Mouse (Mus musculus): ENCODE measurements around the gene Mmd2. TPM values are rescaled to one million over a fixed set of nuclear protein-coding genes. Genes with fewer than 3 reads are reported as not detected.

Gene Mmd2
- 0.26 TPM in 1 of 2 replicates, not detected in the other for polyA plus RNA-seq (2011; ENCODE audit: insufficient read depth, insufficient read length, low read depth, missing spikeins)

DNA sequence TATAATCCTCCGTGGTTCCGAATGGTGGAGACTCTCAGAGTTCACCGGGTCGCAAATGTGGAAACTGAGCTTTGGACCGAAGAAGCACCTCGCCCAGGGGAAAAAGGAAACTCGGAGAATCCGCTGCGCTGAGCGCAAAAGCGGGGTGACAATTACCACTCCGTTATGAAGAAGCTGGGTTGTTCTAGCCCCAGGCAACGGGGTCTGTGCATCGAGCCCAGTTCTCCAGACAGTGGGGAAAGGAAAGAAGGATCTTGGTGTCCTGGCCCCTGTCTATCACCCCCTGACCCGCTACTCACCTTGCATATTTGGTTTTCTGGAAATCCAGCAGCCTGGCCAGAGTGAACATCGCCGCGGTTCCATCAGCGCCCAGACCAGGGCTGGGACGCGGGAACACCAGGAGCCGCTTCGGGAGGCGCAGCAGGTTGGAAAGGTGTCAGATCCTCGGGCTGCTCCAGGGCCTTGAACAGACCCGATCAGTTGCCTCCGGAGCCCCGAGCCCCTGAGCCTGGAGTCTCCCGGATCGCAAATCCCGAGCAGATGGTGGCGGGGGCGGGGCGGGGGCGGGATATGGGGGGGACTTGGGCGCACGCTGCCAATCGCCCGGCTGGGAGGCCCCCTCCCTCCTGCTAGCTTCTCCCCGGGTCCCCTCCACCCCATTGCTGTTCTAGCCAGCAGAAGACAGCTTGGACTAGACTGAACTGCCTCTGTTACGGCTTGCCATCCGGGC is at the start of gene Mmd2:
TSS of gene Mmd2 (minus strand) at position 542 of the 730 bp plus-strand sequence.
- Histone ChIP-seq H3K27ac (ENCODE audit: insufficient read depth, low read length) (no peak within 1 kb of the TSS), H3K9ac (ENCODE audit: low read depth, poor library complexity, severe bottlenecking) (peak within 1 kb of the TSS; percentile 36; the same call in 1 of the 2 replicates), H3K4me1 (ENCODE audit: control insufficient read depth, insufficient read depth, low read length) (no peaks in the 10 kb centered on the region), H3K4me3 (ENCODE audit: low read depth, low read length) (peak within 1 kb of the TSS; percentile 52), H3K9me3 (replicated peaks; ENCODE audit: control insufficient read depth, insufficient read depth, low read length, poor library complexity, severe bottlenecking) (no peaks in the 10 kb centered on the region), H3K27me3 (ENCODE audit: control insufficient read depth, insufficient read depth, low read length, poor library complexity, severe bottlenecking) (no peaks in the 10 kb centered on the region), H3K36me3 (ENCODE audit: control insufficient read depth, insufficient read depth, low read length, poor library complexity, severe bottlenecking) (no peaks in the 10 kb centered on the region)
- TF ChIP-seq CTCF (IDR thresholded peaks at IDR 0.05; ENCODE audit: low read depth, low read length) (no peak), EP300 (IDR thresholded peaks at IDR 0.05; ENCODE audit: insufficient read depth, low read depth, low read length) (no peak), POLR2A (IDR thresholded peaks at IDR 0.05; ENCODE audit: insufficient read depth, low read length) (no peak)

- no peak overlapping the region for H3K27ac ChIP-seq (ENCODE audit: insufficient read depth, low read length)
- H3K9ac ChIP-seq (ENCODE audit: low read depth, poor library complexity, severe bottlenecking): no peak overlapping the region
- no peaks in the 10 kb centered on the region for H3K9me3 ChIP-seq (replicated peaks; ENCODE audit: control insufficient read depth, insufficient read depth, low read length, poor library complexity, severe bottlenecking)
- no peak for TF ChIP-seq POLR2A (IDR thresholded peaks at IDR 0.05; ENCODE audit: insufficient read depth, low read length)
- no peak for TF ChIP-seq EP300 (IDR thresholded peaks at IDR 0.05; ENCODE audit: insufficient read depth, low read depth, low read length)
- no peak for TF ChIP-seq CTCF (IDR thresholded peaks at IDR 0.05; ENCODE audit: low read depth, low read length)
- H3K27me3 ChIP-seq (ENCODE audit: control insufficient read depth, insufficient read depth, low read length, poor library complexity, severe bottlenecking): no peaks in the 10 kb centered on the region
- peaks cover 2% of the 10 kb centered on the region for H3K36me3 ChIP-seq (ENCODE audit: control insufficient read depth, insufficient read depth, low read length, poor library complexity, severe bottlenecking)
- no peaks in the 10 kb centered on the region for H3K4me1 ChIP-seq (ENCODE audit: control insufficient read depth, insufficient read depth, low read length)
- H3K4me3 ChIP-seq (ENCODE audit: low read depth, low read length): no peak overlapping the region
Measured at GRCm38 (mm10) chr5:142652266-142652665, 43.7 kb upstream of the Mmd2 start.

- H3K4me3 ChIP-seq (ENCODE audit: low read depth, low read length): no peak overlapping the region
- no peaks in the 10 kb centered on the region for H3K4me1 ChIP-seq (ENCODE audit: control insufficient read depth, insufficient read depth, low read length)
- no peak for TF ChIP-seq POLR2A (IDR thresholded peaks at IDR 0.05; ENCODE audit: insufficient read depth, low read length)
- no peak for TF ChIP-seq CTCF (IDR thresholded peaks at IDR 0.05; ENCODE audit: low read depth, low read length)
- no peak for TF ChIP-seq EP300 (IDR thresholded peaks at IDR 0.05; ENCODE audit: insufficient read depth, low read depth, low read length)
- H3K9ac ChIP-seq (ENCODE audit: low read depth, poor library complexity, severe bottlenecking): no peak overlapping the region
- no peaks in the 10 kb centered on the region for H3K27me3 ChIP-seq (ENCODE audit: control insufficient read depth, insufficient read depth, low read length, poor library complexity, severe bottlenecking)
- H3K27ac ChIP-seq (ENCODE audit: insufficient read depth, low read length): no peak overlapping the region
- H3K36me3 ChIP-seq (ENCODE audit: control insufficient read depth, insufficient read depth, low read length, poor library complexity, severe bottlenecking): peaks cover 2% of the 10 kb centered on the region; the same call in 1 of the 2 replicates
- H3K9me3 ChIP-seq (replicated peaks; ENCODE audit: control insufficient read depth, insufficient read depth, low read length, poor library complexity, severe bottlenecking): no peaks in the 10 kb centered on the region
Measured at GRCm38 (mm10) chr5:142650794-142651497, 42.3 kb upstream of the Mmd2 start.

GRCm38 (mm10) chr5:142650390-142650789 is 41.8 kb upstream of the Mmd2 start:
- TF ChIP-seq EP300 (IDR thresholded peaks at IDR 0.05; ENCODE audit: insufficient read depth, low read depth, low read length) (no peak), POLR2A (IDR thresholded peaks at IDR 0.05; ENCODE audit: insufficient read depth, low read length) (no peak), CTCF (IDR thresholded peaks at IDR 0.05; ENCODE audit: low read depth, low read length) (no peak)
- peaks cover 2% of the 10 kb centered on the region; the same call in 1 of the 2 replicates for H3K36me3 ChIP-seq (ENCODE audit: control insufficient read depth, insufficient read depth, low read length, poor library complexity, severe bottlenecking)
- H3K27ac ChIP-seq (ENCODE audit: insufficient read depth, low read length): no peak overlapping the region
- no peak overlapping the region for H3K9ac ChIP-seq (ENCODE audit: low read depth, poor library complexity, severe bottlenecking)
- no peaks in the 10 kb centered on the region for H3K4me1 ChIP-seq (ENCODE audit: control insufficient read depth, insufficient read depth, low read length)
- no peaks in the 10 kb centered on the region for H3K27me3 ChIP-seq (ENCODE audit: control insufficient read depth, insufficient read depth, low read length, poor library complexity, severe bottlenecking)
- no peaks in the 10 kb centered on the region for H3K9me3 ChIP-seq (replicated peaks; ENCODE audit: control insufficient read depth, insufficient read depth, low read length, poor library complexity, severe bottlenecking)
- no peak overlapping the region for H3K4me3 ChIP-seq (ENCODE audit: low read depth, low read length)

- TF ChIP-seq CTCF (IDR thresholded peaks at IDR 0.05; ENCODE audit: low read depth, low read length) (no peak), POLR2A (IDR thresholded peaks at IDR 0.05; ENCODE audit: insufficient read depth, low read length) (no peak), EP300 (IDR thresholded peaks at IDR 0.05; ENCODE audit: insufficient read depth, low read depth, low read length) (no peak)
- Histone ChIP-seq H3K27ac (ENCODE audit: insufficient read depth, low read length) (no peak overlapping the region), H3K9ac (ENCODE audit: low read depth, poor library complexity, severe bottlenecking) (no peak overlapping the region), H3K36me3 (ENCODE audit: control insufficient read depth, insufficient read depth, low read length, poor library complexity, severe bottlenecking) (peaks cover 2% of the 10 kb centered on the region; the same call in 1 of the 2 replicates), H3K4me3 (ENCODE audit: low read depth, low read length) (no peak overlapping the region), H3K9me3 (replicated peaks; ENCODE audit: control insufficient read depth, insufficient read depth, low read length, poor library complexity, severe bottlenecking) (no peaks in the 10 kb centered on the region), H3K4me1 (ENCODE audit: control insufficient read depth, insufficient read depth, low read length) (no peaks in the 10 kb centered on the region), H3K27me3 (ENCODE audit: control insufficient read depth, insufficient read depth, low read length, poor library complexity, severe bottlenecking) (no peaks in the 10 kb centered on the region)
Measured at GRCm38 (mm10) chr5:142649460-142650050, 41.0 kb upstream of the Mmd2 start.
